Mouse (Mus musculus) right cerebral cortex, postnatal 4 days (tissue): ENCODE data around the gene Suds3.
A peak's percentile ranks its signal among the peaks of the same experiment; 100 is the strongest.

ENCODE experiments used
- DNase-seq: peaks from one replicate; pipeline ENCODE4 v3.0.0-alpha.2; 2022

Suds3 gene

GRCm38 (mm10) chr5:117115836-117116366 lies at the start of gene Suds3:
Gene Suds3 (minus strand): TSS chr5:117116113.
- peak; percentile 99 for DNase-seq

- DNase-seq: no peak
Observed at GRCm38 (mm10) chr5:117164923-117165322, 49.0 kb upstream of the Suds3 start.

- no peak for DNase-seq
Observed at GRCm38 (mm10) chr5:117164516-117164915, 48.6 kb upstream of the Suds3 start.

GRCm38 (mm10) chr5:117163790-117164189 lies 47.9 kb upstream of the Suds3 start:
- DNase-seq: no peak

- no peak for DNase-seq
Observed at GRCm38 (mm10) chr5:117160499-117160898, 44.6 kb upstream of the Suds3 start.

- no peak for DNase-seq
Observed at GRCm38 (mm10) chr5:117159805-117160291, 43.9 kb upstream of the Suds3 start.

- no peak for DNase-seq
Observed at GRCm38 (mm10) chr5:117159326-117159725, 43.4 kb upstream of the Suds3 start.

- no peak for DNase-seq
Observed at GRCm38 (mm10) chr5:117158335-117159018, 42.6 kb upstream of the Suds3 start.

- no peak for DNase-seq
Observed at GRCm38 (mm10) chr5:117153527-117154091, 37.7 kb upstream of the Suds3 start.

GRCm38 (mm10) chr5:117152944-117153343 lies 37.0 kb upstream of the Suds3 start:
- no peak for DNase-seq

- DNase-seq: no peak
Observed at GRCm38 (mm10) chr5:117150068-117150467, 34.2 kb upstream of the Suds3 start.

- DNase-seq: no peak
Observed at GRCm38 (mm10) chr5:117149054-117149942, 33.4 kb upstream of the Suds3 start.

- DNase-seq: no peak
Observed at GRCm38 (mm10) chr5:117147187-117148095, 31.5 kb upstream of the Suds3 start.

- no peak for DNase-seq
Observed at GRCm38 (mm10) chr5:117146165-117146564, 30.3 kb upstream of the Suds3 start.

GRCm38 (mm10) chr5:117143721-117144135 lies 27.8 kb upstream of the Suds3 start:
- peak; percentile 23 for DNase-seq

- no peak for DNase-seq
Observed at GRCm38 (mm10) chr5:117140374-117140773, 24.5 kb upstream of the Suds3 start.

- DNase-seq: no peak
Observed at GRCm38 (mm10) chr5:117139822-117140221, 23.9 kb upstream of the Suds3 start.

GRCm38 (mm10) chr5:117138295-117138988 lies 22.5 kb upstream of the Suds3 start:
- DNase-seq: no peak

- DNase-seq: no peak
Observed at GRCm38 (mm10) chr5:117137594-117137993, 21.7 kb upstream of the Suds3 start.

- no peak for DNase-seq
Observed at GRCm38 (mm10) chr5:117137011-117137410, 21.1 kb upstream of the Suds3 start.

GRCm38 (mm10) chr5:117136570-117136969 lies 20.7 kb upstream of the Suds3 start:
- DNase-seq: no peak
